Mouse (Mus musculus) lung, embryonic 16.5 days (tissue): ENCODE results near the gene Gm49416. TPM values are rescaled to one million over a fixed set of nuclear protein-coding genes. Genes with fewer than 3 reads are reported as not detected.

Experiments
- ATAC-seq: fragments of 200-750 bp; cut with Nextera tagmentation; 2 replicates; pipeline ENCODE4 v1.8.0; 2017; ENCODE audit warnings: low read depth, mild to moderate bottlenecking, moderate library complexity
- H3K27ac ChIP-seq: fragments of 300-500 bp; sonication (generic); 2 replicates; pipeline ENCODE4 v1.5.1; 2014; ENCODE audit warnings: mild to moderate bottlenecking, control low read depth, low read length
- H3K27me3 ChIP-seq: fragments of 300-500 bp; sonication (generic); 2 replicates; pipeline ENCODE4 v1.6.1; 2014; ENCODE audit warnings: low read depth, low read length, mixed read lengths; ENCODE audit not compliant: control insufficient read depth, insufficient read depth
- H3K36me3 ChIP-seq: fragments of 300-500 bp; sonication (generic); 2 replicates; pipeline ENCODE4 v1.6.1; 2014; ENCODE audit warnings: low read length; ENCODE audit not compliant: control insufficient read depth, insufficient read depth
- H3K4me1 ChIP-seq: fragments of 300-500 bp; sonication (generic); replicated peaks from 2 replicates; pipeline ENCODE4 v1.6.1; 2014; ENCODE audit warnings: low read length, mixed read lengths; ENCODE audit not compliant: control insufficient read depth, insufficient read depth
- H3K4me2 ChIP-seq: fragments of 300-500 bp; sonication (generic); 2 replicates; pipeline ENCODE4 v1.6.1; 2014; ENCODE audit warnings: low read depth, low read length, control low read depth
- H3K4me3 ChIP-seq: fragments of 300-500 bp; sonication (generic); 2 replicates; pipeline ENCODE4 v1.5.1; 2014; ENCODE audit warnings: mild to moderate bottlenecking, low read length, control low read depth
- H3K9ac ChIP-seq: fragments of 300-500 bp; sonication (generic); 2 replicates; pipeline ENCODE4 v1.6.1; 2014; ENCODE audit warnings: low read length, control low read depth
- H3K9me3 ChIP-seq: fragments of 300-500 bp; sonication (generic); 2 replicates; pipeline ENCODE4 v1.6.1; 2016; ENCODE audit warnings: low read length; ENCODE audit not compliant: control insufficient read depth
- WGBS: fragments of 180-500 bp; shearing (Covaris S2); extraction: QIAGEN DNeasy Blood & Tissue Kit; methylation state at CpG from one replicate; pipeline ENCODE4 v1.1.7; 2014; 5-methylcytosine and 5-hydroxymethylcytosine counted together
- polyA plus RNA-seq: library from polyadenylated mRNA; unstranded; fragments of >200 nt; fragmentation: Nextera tagmentation; extraction: Ambion mirVana; gene quantifications from 2 replicates; pipeline ENCODE4 v1.2.1, GENCODE M21; 2015

Gm49416 gene
- polyA plus RNA-seq, 1 experiment from 2014 or later = not detected

- peak within 1 kb of the TSS; percentile 89 for H3K9ac ChIP-seq
- ATAC-seq = peak; percentile 90
- under 1% methylated on average over 51 of the region's 74 CpGs for WGBS
Observed at GRCm38 (mm10) chr19:8929224-8930088, 40.7 kb downstream of the Gm49416 start, which contains the start of the genes Rom1 and Eml3. TSS of gene Rom1 (minus strand) at chr19:8929356. TSS of gene Eml3 (plus strand) at chr19:8929552.

GRCm38 (mm10) chr19:8930117-8930516 is 41.4 kb downstream of the Gm49416 start:
- Histone ChIP-seq H3K9me3 (no peaks in the 10 kb centered on the region), H3K4me3 (peak overlapping the region; percentile 82), H3K27ac (peak overlapping the region; percentile 95), H3K4me2 (peak overlapping the region; percentile 81), H3K9ac (peak overlapping the region; percentile 89), H3K27me3 (no peaks in the 10 kb centered on the region), H3K36me3 (peaks cover 24% of the 10 kb centered on the region), H3K4me1 (peaks cover 9% of the 10 kb centered on the region)
- WGBS = 2% methylated on average over 11 of the region's 11 CpGs
- ATAC-seq = no peak

More at GRCm38 (mm10) chr19:8929224-8930088, 40.7 kb downstream of the Gm49416 start, which contains the start of the genes Rom1 and Eml3:
- Histone ChIP-seq H3K4me1 (peaks cover 9% of the 10 kb centered on the region), H3K27ac (peak within 1 kb of the TSS; percentile 95), H3K36me3 (peaks cover 20% of the 10 kb centered on the region), H3K4me3 (peak within 1 kb of the TSS; percentile 82), H3K4me2 (peak within 1 kb of the TSS; percentile 81), H3K27me3 (no peaks in the 10 kb centered on the region), H3K9me3 (no peaks in the 10 kb centered on the region)

GRCm38 (mm10) chr19:8930771-8931170 is 42.0 kb downstream of the Gm49416 start:
- Histone ChIP-seq H3K9ac (peak overlapping the region; percentile 89), H3K4me3 (peak overlapping the region; percentile 82), H3K36me3 (peaks cover 24% of the 10 kb centered on the region), H3K27me3 (no peaks in the 10 kb centered on the region), H3K4me2 (peak overlapping the region; percentile 81), H3K27ac (no peak overlapping the region), H3K4me1 (peaks cover 9% of the 10 kb centered on the region), H3K9me3 (no peaks in the 10 kb centered on the region)
- ATAC-seq = no peak
- WGBS = 74% methylated on average over 7 of the region's 7 CpGs

- no peak for ATAC-seq
- no peaks in the 10 kb centered on the region for H3K9me3 ChIP-seq
- no peak overlapping the region for H3K27ac ChIP-seq
- no peak overlapping the region for H3K4me3 ChIP-seq
- H3K4me2 ChIP-seq = no peak overlapping the region
- no peak overlapping the region for H3K9ac ChIP-seq
- peaks cover 7% of the 10 kb centered on the region for H3K4me1 ChIP-seq
- peaks cover 25% of the 10 kb centered on the region for H3K36me3 ChIP-seq
- H3K27me3 ChIP-seq = no peaks in the 10 kb centered on the region
- WGBS = 85% methylated on average over 2 of the region's 2 CpGs
Observed at GRCm38 (mm10) chr19:8936736-8937135, 48.0 kb downstream of the Gm49416 start.

- ATAC-seq = no peak
- peak overlapping the region; percentile 58 for H3K9ac ChIP-seq
- no peak overlapping the region for H3K4me3 ChIP-seq
- 81% methylated on average over 15 of the region's 15 CpGs for WGBS
- no peak overlapping the region for H3K4me2 ChIP-seq
- H3K9me3 ChIP-seq = no peaks in the 10 kb centered on the region
- peaks cover 19% of the 10 kb centered on the region for H3K36me3 ChIP-seq
- H3K27ac ChIP-seq = no peak overlapping the region
- H3K27me3 ChIP-seq = no peaks in the 10 kb centered on the region
- H3K4me1 ChIP-seq = peaks cover 31% of the 10 kb centered on the region
Observed at GRCm38 (mm10) chr19:8940526-8941133, 51.9 kb downstream of the Gm49416 start.

- H3K4me1 ChIP-seq = peaks cover 31% of the 10 kb centered on the region
- H3K27ac ChIP-seq = peak overlapping the region; percentile 51; the same call in 1 of the 2 replicates
- no peaks in the 10 kb centered on the region for H3K27me3 ChIP-seq
- WGBS = 34% methylated on average over 10 of the region's 10 CpGs
- H3K4me2 ChIP-seq = peak overlapping the region; percentile 57
- H3K9ac ChIP-seq = peak overlapping the region; percentile 58
- ATAC-seq = peak; percentile 15
- no peaks in the 10 kb centered on the region for H3K9me3 ChIP-seq
- peak overlapping the region; percentile 73 for H3K4me3 ChIP-seq
- peaks cover 24% of the 10 kb centered on the region for H3K36me3 ChIP-seq
Observed at GRCm38 (mm10) chr19:8941136-8941514, 52.4 kb downstream of the Gm49416 start.

GRCm38 (mm10) chr19:8941515-8942217 is 52.9 kb downstream of the Gm49416 start, which contains the start of gene Mta2:
TSS of gene Mta2 (plus strand) at chr19:8941875.
- ATAC-seq = peak; percentile 95
- Histone ChIP-seq H3K9ac (peak within 1 kb of the TSS; percentile 92), H3K27me3 (no peaks in the 10 kb centered on the region), H3K4me3 (peak within 1 kb of the TSS; percentile 73), H3K9me3 (no peaks in the 10 kb centered on the region), H3K27ac (peak within 1 kb of the TSS; percentile 95), H3K4me2 (peak within 1 kb of the TSS; percentile 57), H3K4me1 (peaks cover 31% of the 10 kb centered on the region), H3K36me3 (peaks cover 29% of the 10 kb centered on the region)
- under 1% methylated on average over 64 of the region's 64 CpGs for WGBS

- H3K27me3 ChIP-seq = no peaks in the 10 kb centered on the region
- peaks cover 34% of the 10 kb centered on the region for H3K36me3 ChIP-seq
- peak; percentile 62 for ATAC-seq
- peaks cover 31% of the 10 kb centered on the region for H3K4me1 ChIP-seq
- peak overlapping the region; percentile 73 for H3K4me3 ChIP-seq
- WGBS = under 1% methylated on average over 46 of the region's 46 CpGs
- peak overlapping the region; percentile 57 for H3K4me2 ChIP-seq
- peak overlapping the region; percentile 95 for H3K27ac ChIP-seq
- H3K9me3 ChIP-seq = no peaks in the 10 kb centered on the region
- peak overlapping the region; percentile 92 for H3K9ac ChIP-seq
Observed at GRCm38 (mm10) chr19:8942276-8942964, 53.7 kb downstream of the Gm49416 start.
